Mouse (Mus musculus) adipose tissue, adult 10 weeks (tissue): Measurements from ENCODE around the gene Kcnk10. TPM values are rescaled to one million over a fixed set of nuclear protein-coding genes. Genes with fewer than 3 reads are reported as not detected.

Experiments
- polyA plus RNA-seq: library from polyadenylated mRNA; stranded (reverse); fragments of 350-450 nt; fragmentation: Illumina TruSeq; extraction: RNeasy Lipid Tissue Mini Kit (QIAGEN cat#74804); gene quantifications from one replicate; pipeline ENCODE4 v1.2.3, GENCODE M21; 2014; ENCODE audit warnings: low read depth, low replicate concordance

The Kcnk10 gene
- polyA plus RNA-seq: not detected

DNA sequence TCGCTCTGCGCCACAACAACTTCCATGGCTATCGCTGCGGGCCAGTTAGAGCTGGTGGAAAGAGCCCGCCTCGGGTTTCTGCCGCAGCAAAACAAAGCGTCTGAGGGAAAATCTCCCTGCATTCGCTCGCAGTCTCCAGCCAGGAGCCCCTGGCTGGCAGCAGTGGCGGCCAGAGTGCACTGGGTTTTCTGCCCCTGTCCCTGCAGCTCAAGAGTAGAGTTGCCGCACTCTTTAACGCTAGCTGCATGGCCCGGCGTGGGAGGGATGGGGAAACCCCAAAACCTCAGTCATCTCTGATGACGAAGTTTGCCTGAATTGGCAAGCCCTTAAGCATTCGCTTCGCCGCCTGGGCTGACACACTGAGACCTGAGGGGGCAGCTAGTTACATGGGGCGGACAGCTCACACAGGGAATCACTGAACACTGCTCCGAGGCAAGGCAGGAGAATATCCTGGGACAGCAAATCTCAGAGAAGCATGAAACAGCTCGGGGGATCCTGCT is at the start of gene Kcnk10:
Kcnk10 (minus strand) TSS at position 450 of the 500 bp plus-strand sequence.

DNA sequence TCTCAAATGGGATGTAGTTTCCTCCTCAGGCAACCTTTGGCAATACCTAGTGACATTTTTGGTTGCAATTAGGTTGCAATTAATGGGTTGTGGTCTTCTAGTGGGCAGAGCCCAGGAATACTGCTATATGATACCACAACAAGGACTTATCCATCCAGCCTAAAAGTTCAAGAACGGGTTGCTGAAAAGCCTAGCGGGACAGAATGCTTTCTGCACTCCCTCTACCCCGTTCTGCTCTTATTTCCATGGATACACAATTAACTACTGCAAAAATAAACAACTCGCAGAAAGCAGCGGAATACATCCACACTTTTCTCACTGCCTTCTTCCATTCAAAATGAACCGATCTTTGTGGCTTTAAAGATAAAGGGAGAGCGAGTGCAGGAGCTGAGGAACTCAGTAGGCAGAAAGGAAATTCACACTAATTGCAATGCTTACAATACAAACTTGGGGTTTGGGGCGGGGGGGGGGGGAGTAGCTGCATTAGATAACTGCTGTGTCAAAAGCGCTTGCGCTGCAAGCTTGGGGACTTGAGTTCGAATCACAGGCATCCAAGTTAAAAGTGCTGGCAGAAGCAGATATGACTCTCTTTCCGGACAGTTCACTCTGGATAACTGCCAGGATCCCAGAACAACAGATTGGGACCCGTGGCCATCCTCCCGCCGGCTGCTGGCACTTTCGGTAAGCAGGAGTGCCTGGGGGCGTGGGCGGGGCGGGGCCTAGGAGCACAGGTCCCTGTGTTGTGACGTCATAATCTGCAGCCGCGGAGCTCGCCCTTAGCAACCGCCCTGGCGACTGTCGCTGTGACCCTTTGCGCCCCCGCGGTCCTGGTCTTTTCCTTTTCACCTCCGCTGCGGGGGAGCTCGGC is 49.5 kb upstream of the Kcnk10 start, which contains the start of gene Spata7:
Spata7 (plus strand) TSS at position 766 of the 868 bp plus-strand sequence.

Other genes starting within 250 kb of the Kcnk10 start
- gene Spata7, start 49.8 kb upstream of the Kcnk10 start, polyA plus RNA-seq: 14.7 TPM
- 11.1 TPM for gene Ptpn21, start 159.1 kb upstream of the Kcnk10 start, polyA plus RNA-seq
- gene Zc3h14, start 168.7 kb upstream of the Kcnk10 start, polyA plus RNA-seq: 65.9 TPM